ENCODE assay signal across 21 mouse cellular contexts in genomic region chr6:40161381-40161780, GRCm38 (mm10).
A peak's percentile ranks its signal among the peaks of the same experiment; 100 is the strongest.
DNase-seq lines count a peak whose midpoint lies in the region; TF ChIP-seq lines count a peak whose summit lies in the region.
"Had no signal": no experiment of that assay in that cellular context is flagged by ENCODE, and none has a peak within 500 bp of the region (broad histone marks: within the 10 kb centered on the region; RNA-seq: fewer than 3 reads in every experiment).

No protein-coding gene starts in this region.

- intact Hi-C loops in left cerebral cortex, adult 2 months (cut with DNase I): loop anchor here (5.0 kb wide), 1 partner anchor 76 kb away; no protein-coding TSS in a partner anchor
- intact Hi-C loops in left cerebral cortex, postnatal 4 days (cut with DNase I): no loop called here

- DNase-seq in frontal cortex, postnatal 36 days (ENCODE audit: low spot score in 2 of 2): peak; percentile 35 to 60
- DNase-seq in frontal cortex, postnatal 14 days (ENCODE audit: low spot score in 2 of 2): no peak
- DNase-seq in left cerebral cortex, adult 2 months (ENCODE audit: extremely low spot score in 1 of 2, low spot score in 2 of 2): peak; percentile 29 to 41
- no peak for DNase-seq in left cerebral cortex, postnatal 4 days
- DNase-seq in brain, adult 2 months (ENCODE audit: low read depth, low spot score): peak; percentile 80
- DNase-seq in left cerebral cortex, adult 9 months (ENCODE audit: low spot score in 2 of 2): peak; percentile 30 to 44
- DNase-seq in kidney, postnatal 4 days: no peak
- no peak for DNase-seq in retina, embryonic 14.5 days (ENCODE audit: low spot score)
- DNase-seq: adrenal gland, postnatal 14 days; cerebellum, adult 18-20 months; cerebellum, adult 9-11 months; cerebellum, postnatal 36 days; forebrain, postnatal 0 days; gastrocnemius, postnatal 36 days; heart, adult 11 months; heart, postnatal 4 days had no signal

- no peak for TF ChIP-seq CTCF in left cerebral cortex, adult 2 months (IDR thresholded peaks at IDR 0.05)

- H3K4me3 ChIP-seq in left cerebral cortex, adult 2 months: no peak overlapping the region
- H3K4me3 ChIP-seq: embryonic facial prominence, embryonic 13.5 days; forebrain, embryonic 13.5 days; heart, embryonic 13.5 days; hindbrain, embryonic 13.5 days had no signal

- H3K27ac ChIP-seq in left cerebral cortex, adult 2 months: peak overlapping the region; percentile 80
- H3K27ac ChIP-seq: embryonic facial prominence, embryonic 13.5 days; forebrain, embryonic 13.5 days; heart, embryonic 13.5 days; hindbrain, embryonic 13.5 days; hindbrain, postnatal 0 days had no signal

Comparison
In these comparisons a context has a peak if more than half of its experiments do, and no peak if none do; other contexts are left out.
1. DNase-seq: peak in frontal cortex, postnatal 36 days (2 of 2), left cerebral cortex, adult 2 months (2 of 2), brain, adult 2 months (single experiment) and left cerebral cortex, adult 9 months (2 of 2); none in frontal cortex, postnatal 14 days (0 of 2), left cerebral cortex, postnatal 4 days (single experiment), kidney, postnatal 4 days (0 of 2) and retina, embryonic 14.5 days (single experiment).